Mouse (Mus musculus): ENCODE measurements at regions not wholly inside any gene's neighbourhood (a gene's known extent, or its start where the extent isn't known, plus 50 kb on each side); places are given as distances from the start of the nearest gene placed in this dataset.

GRCm38 (mm10) chr14:15746629-15747238 lies 307.9 kb upstream of the Lrrc3b start:
- H3K9ac ChIP-seq (ENCODE audit: low read depth, poor library complexity, severe bottlenecking), result no peak overlapping the region
- no peaks in the 10 kb centered on the region for H3K36me3 ChIP-seq (ENCODE audit: control insufficient read depth, insufficient read depth, low read length, poor library complexity, severe bottlenecking)
- H3K4me1 ChIP-seq (ENCODE audit: control insufficient read depth, insufficient read depth, low read length), result no peaks in the 10 kb centered on the region
- H3K4me3 ChIP-seq (ENCODE audit: low read depth, low read length), result no peak overlapping the region
- H3K27me3 ChIP-seq (ENCODE audit: control insufficient read depth, insufficient read depth, low read length, poor library complexity, severe bottlenecking), result no peaks in the 10 kb centered on the region
- no peak overlapping the region for H3K27ac ChIP-seq (ENCODE audit: insufficient read depth, low read length)
- TF ChIP-seq EP300 (IDR thresholded peaks at IDR 0.05; ENCODE audit: insufficient read depth, low read depth, low read length), result no peak
- no peak for TF ChIP-seq CTCF (IDR thresholded peaks at IDR 0.05; ENCODE audit: low read depth, low read length)
- no peak for TF ChIP-seq POLR2A (IDR thresholded peaks at IDR 0.05; ENCODE audit: insufficient read depth, low read length)
- no peaks in the 10 kb centered on the region for H3K9me3 ChIP-seq (replicated peaks; ENCODE audit: control insufficient read depth, insufficient read depth, low read length, poor library complexity, severe bottlenecking)

DNA sequence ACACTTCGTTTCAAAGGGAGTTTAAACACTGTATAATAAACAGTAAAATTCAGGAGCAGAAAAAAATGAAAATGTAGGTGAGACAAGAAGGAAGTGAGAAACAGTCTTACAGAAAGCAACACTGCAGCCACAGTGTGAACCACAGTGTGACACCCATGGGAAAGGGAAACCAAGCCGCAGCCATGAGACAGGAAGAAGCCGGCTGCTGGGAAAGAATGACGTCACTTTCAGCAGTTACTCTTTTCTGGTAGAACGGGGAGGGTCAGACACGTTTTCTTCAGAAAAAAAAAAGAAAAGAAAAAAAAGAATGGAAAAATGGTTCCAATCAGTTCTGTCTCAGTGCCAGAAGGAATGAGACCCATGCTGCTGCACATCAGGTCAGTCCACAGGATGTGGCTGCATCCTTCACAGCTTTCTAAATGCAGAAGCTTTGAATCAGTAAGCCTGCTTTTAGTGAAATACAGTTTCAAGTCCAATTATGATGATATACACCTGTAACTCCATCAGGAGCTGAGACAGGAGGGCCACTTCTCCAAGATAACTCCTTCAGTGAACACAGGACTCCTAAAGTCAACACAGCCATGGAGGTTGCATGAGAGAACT lies 331.2 kb upstream of the Lrrc3b start:
- Histone ChIP-seq H3K27me3 (ENCODE audit: control insufficient read depth, insufficient read depth, low read length, poor library complexity, severe bottlenecking) (no peaks in the 10 kb centered on the region), H3K9ac (ENCODE audit: low read depth, poor library complexity, severe bottlenecking) (no peak overlapping the region), H3K27ac (ENCODE audit: insufficient read depth, low read length) (no peak overlapping the region), H3K4me3 (ENCODE audit: low read depth, low read length) (no peak overlapping the region), H3K4me1 (ENCODE audit: control insufficient read depth, insufficient read depth, low read length) (no peaks in the 10 kb centered on the region), H3K9me3 (replicated peaks; ENCODE audit: control insufficient read depth, insufficient read depth, low read length, poor library complexity, severe bottlenecking) (no peaks in the 10 kb centered on the region), H3K36me3 (ENCODE audit: control insufficient read depth, insufficient read depth, low read length, poor library complexity, severe bottlenecking) (no peaks in the 10 kb centered on the region)
- TF ChIP-seq POLR2A (IDR thresholded peaks at IDR 0.05; ENCODE audit: insufficient read depth, low read length), result no peak
- TF ChIP-seq CTCF (IDR thresholded peaks at IDR 0.05; ENCODE audit: low read depth, low read length), result no peak
- no peak for TF ChIP-seq EP300 (IDR thresholded peaks at IDR 0.05; ENCODE audit: insufficient read depth, low read depth, low read length)

- no peaks in the 10 kb centered on the region for H3K4me1 ChIP-seq (ENCODE audit: control insufficient read depth, insufficient read depth, low read length)
- H3K4me3 ChIP-seq (ENCODE audit: low read depth, low read length), result no peak overlapping the region
- 0 out of 2 replicates have a peak, but pooled peaks cover 2% of the 10 kb centered on the region for H3K9me3 ChIP-seq (replicated peaks; ENCODE audit: control insufficient read depth, insufficient read depth, low read length, poor library complexity, severe bottlenecking)
- H3K9ac ChIP-seq (ENCODE audit: low read depth, poor library complexity, severe bottlenecking), result no peak overlapping the region
- H3K36me3 ChIP-seq (ENCODE audit: control insufficient read depth, insufficient read depth, low read length, poor library complexity, severe bottlenecking), result no peaks in the 10 kb centered on the region
- H3K27ac ChIP-seq (ENCODE audit: insufficient read depth, low read length), result no peak overlapping the region
- TF ChIP-seq POLR2A (IDR thresholded peaks at IDR 0.05; ENCODE audit: insufficient read depth, low read length) (no peak), CTCF (IDR thresholded peaks at IDR 0.05; ENCODE audit: low read depth, low read length) (no peak), EP300 (IDR thresholded peaks at IDR 0.05; ENCODE audit: insufficient read depth, low read depth, low read length) (no peak)
- H3K27me3 ChIP-seq (ENCODE audit: control insufficient read depth, insufficient read depth, low read length, poor library complexity, severe bottlenecking), result no peaks in the 10 kb centered on the region
These were observed 345.9 kb upstream of the Lrrc3b start for GRCm38 (mm10) chr14:15784727-15785126.

DNA sequence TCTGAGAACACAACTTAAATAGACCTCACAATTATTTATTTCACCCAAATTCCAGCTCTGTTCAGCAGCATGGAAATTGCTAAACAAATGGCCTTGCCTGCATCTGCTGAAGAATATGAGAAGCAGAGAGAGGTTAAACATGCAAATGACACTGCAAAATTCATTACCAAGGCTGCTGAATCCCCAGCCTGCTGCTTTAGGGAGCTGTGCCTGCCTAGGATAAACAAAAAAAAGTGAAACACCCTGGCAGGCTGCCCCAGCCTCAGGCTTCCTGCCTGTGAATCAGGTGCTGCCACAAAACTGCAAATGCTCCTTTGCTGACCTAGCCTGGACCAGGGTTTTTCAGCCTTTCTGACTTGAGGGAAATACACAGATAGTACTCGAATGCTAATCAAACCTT lies 346.4 kb upstream of the Lrrc3b start:
- no peaks in the 10 kb centered on the region for H3K4me1 ChIP-seq (ENCODE audit: control insufficient read depth, insufficient read depth, low read length)
- 0 out of 2 replicates have a peak, but pooled peaks cover 2% of the 10 kb centered on the region for H3K9me3 ChIP-seq (replicated peaks; ENCODE audit: control insufficient read depth, insufficient read depth, low read length, poor library complexity, severe bottlenecking)
- H3K27me3 ChIP-seq (ENCODE audit: control insufficient read depth, insufficient read depth, low read length, poor library complexity, severe bottlenecking), result no peaks in the 10 kb centered on the region
- no peak overlapping the region for H3K27ac ChIP-seq (ENCODE audit: insufficient read depth, low read length)
- H3K9ac ChIP-seq (ENCODE audit: low read depth, poor library complexity, severe bottlenecking), result no peak overlapping the region
- H3K4me3 ChIP-seq (ENCODE audit: low read depth, low read length), result no peak overlapping the region
- TF ChIP-seq POLR2A (IDR thresholded peaks at IDR 0.05; ENCODE audit: insufficient read depth, low read length) (no peak), EP300 (IDR thresholded peaks at IDR 0.05; ENCODE audit: insufficient read depth, low read depth, low read length) (no peak), CTCF (IDR thresholded peaks at IDR 0.05; ENCODE audit: low read depth, low read length) (no peak)
- no peaks in the 10 kb centered on the region for H3K36me3 ChIP-seq (ENCODE audit: control insufficient read depth, insufficient read depth, low read length, poor library complexity, severe bottlenecking)

DNA sequence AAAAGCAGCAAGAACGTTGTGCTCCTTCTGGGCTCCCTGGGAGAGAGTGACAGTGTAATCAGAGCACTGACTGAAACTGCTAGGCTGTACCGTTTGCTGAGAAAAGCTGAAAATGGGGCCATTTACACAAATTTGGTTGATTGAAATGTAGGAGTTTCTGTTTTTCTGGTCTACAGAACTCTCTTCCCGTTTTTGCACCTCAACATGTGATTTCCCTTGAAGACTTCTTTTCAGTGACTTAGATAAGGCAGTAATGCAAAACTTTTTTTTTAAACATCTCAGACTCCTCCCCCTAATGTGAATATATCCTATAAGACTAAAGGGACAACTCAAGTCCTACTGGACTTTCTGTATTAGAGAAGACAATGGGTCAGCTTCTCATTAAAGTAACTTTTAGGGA lies 356.9 kb upstream of the Lrrc3b start:
- Histone ChIP-seq H3K27me3 (ENCODE audit: control insufficient read depth, insufficient read depth, low read length, poor library complexity, severe bottlenecking) (no peaks in the 10 kb centered on the region), H3K27ac (ENCODE audit: insufficient read depth, low read length) (no peak overlapping the region), H3K9ac (ENCODE audit: low read depth, poor library complexity, severe bottlenecking) (no peak overlapping the region), H3K4me1 (ENCODE audit: control insufficient read depth, insufficient read depth, low read length) (no peaks in the 10 kb centered on the region), H3K36me3 (ENCODE audit: control insufficient read depth, insufficient read depth, low read length, poor library complexity, severe bottlenecking) (no peaks in the 10 kb centered on the region), H3K9me3 (replicated peaks; ENCODE audit: control insufficient read depth, insufficient read depth, low read length, poor library complexity, severe bottlenecking) (no peaks in the 10 kb centered on the region), H3K4me3 (ENCODE audit: low read depth, low read length) (no peak overlapping the region)
- no peak for TF ChIP-seq CTCF (IDR thresholded peaks at IDR 0.05; ENCODE audit: low read depth, low read length)
- TF ChIP-seq EP300 (IDR thresholded peaks at IDR 0.05; ENCODE audit: insufficient read depth, low read depth, low read length), result no peak
- TF ChIP-seq POLR2A (IDR thresholded peaks at IDR 0.05; ENCODE audit: insufficient read depth, low read length), result no peak

- Histone ChIP-seq H3K4me1 (ENCODE audit: control insufficient read depth, insufficient read depth, low read length) (no peaks in the 10 kb centered on the region), H3K27me3 (ENCODE audit: control insufficient read depth, insufficient read depth, low read length, poor library complexity, severe bottlenecking) (no peaks in the 10 kb centered on the region), H3K4me3 (ENCODE audit: low read depth, low read length) (no peak overlapping the region), H3K9me3 (replicated peaks; ENCODE audit: control insufficient read depth, insufficient read depth, low read length, poor library complexity, severe bottlenecking) (no peaks in the 10 kb centered on the region), H3K36me3 (ENCODE audit: control insufficient read depth, insufficient read depth, low read length, poor library complexity, severe bottlenecking) (no peaks in the 10 kb centered on the region), H3K9ac (ENCODE audit: low read depth, poor library complexity, severe bottlenecking) (no peak overlapping the region), H3K27ac (ENCODE audit: insufficient read depth, low read length) (0 out of 2 replicates have a peak overlapping the region, but pooled peaks have one; percentile 14)
- TF ChIP-seq POLR2A (IDR thresholded peaks at IDR 0.05; ENCODE audit: insufficient read depth, low read length) (no peak), EP300 (IDR thresholded peaks at IDR 0.05; ENCODE audit: insufficient read depth, low read depth, low read length) (peak; percentile 83; the same call in 1 of the 2 replicates)
These were observed 358.2 kb upstream of the Lrrc3b start for GRCm38 (mm10) chr14:15797019-15797418.
